Mouse (Mus musculus) neural tube, embryonic 14.5 days (tissue): Measurements from ENCODE around the gene Rab31. TPM values are rescaled to one million over a fixed set of nuclear protein-coding genes. Genes with fewer than 3 reads are reported as not detected.
A peak's percentile ranks its signal among the peaks of the same experiment; 100 is the strongest.
"Not testable (repeated sequence)": the region's sequence is repeated elsewhere in the genome, so short reads cannot be mapped to it uniquely, and the experiment has no call there.

Source experiments
- ATAC-seq: fragments of 200-750 bp; cut with Nextera tagmentation; 2 replicates; pipeline ENCODE4 v1.8.0; 2017; ENCODE audit warnings: low read depth, mild to moderate bottlenecking, moderate TSS enrichment, moderate library complexity
- H3K27ac ChIP-seq: fragments of 300-500 bp; sonication (generic); 2 replicates; pipeline ENCODE4 v1.5.1; 2014; ENCODE audit warnings: low read depth, mild to moderate bottlenecking, control low read depth, low read length, moderate library complexity, mixed read lengths
- H3K27me3 ChIP-seq: fragments of 300-500 bp; sonication (generic); 2 replicates; pipeline ENCODE4 v1.6.1; 2014; ENCODE audit warnings: low read length; ENCODE audit not compliant: control insufficient read depth, insufficient read depth
- H3K36me3 ChIP-seq: fragments of 300-500 bp; sonication (generic); 2 replicates; pipeline ENCODE4 v1.6.1; 2014; ENCODE audit warnings: low read length, mixed read lengths; ENCODE audit not compliant: control insufficient read depth, insufficient read depth
- H3K4me1 ChIP-seq: fragments of 300-500 bp; sonication (generic); 2 replicates; pipeline ENCODE4 v1.6.1; 2014; ENCODE audit warnings: low read length; ENCODE audit not compliant: control insufficient read depth, insufficient read depth
- H3K4me2 ChIP-seq: fragments of 300-500 bp; sonication (generic); 2 replicates; pipeline ENCODE4 v1.6.1; 2014; ENCODE audit warnings: mild to moderate bottlenecking, low read depth, low read length, control low read depth
- H3K4me3 ChIP-seq: fragments of 300-500 bp; sonication (generic); 2 replicates; pipeline ENCODE4 v1.5.1; 2014; ENCODE audit warnings: low read depth, low read length, control low read depth, mixed read lengths
- H3K9ac ChIP-seq: fragments of 300-500 bp; sonication (generic); replicated peaks from 2 replicates; pipeline ENCODE4 v1.6.1; 2014; ENCODE audit warnings: low read depth, mild to moderate bottlenecking, control low read depth, low read length, mixed read lengths
- H3K9me3 ChIP-seq: fragments of 300-500 bp; sonication (generic); 2 replicates; pipeline ENCODE4 v1.6.1; 2016; ENCODE audit warnings: low read length; ENCODE audit not compliant: control insufficient read depth
- WGBS: fragments of 180-500 bp; shearing (Covaris S2); extraction: QIAGEN DNeasy Blood & Tissue Kit; methylation state at CpG from one replicate; pipeline ENCODE4 v1.1.7; 2014; 5-methylcytosine and 5-hydroxymethylcytosine counted together
- polyA plus RNA-seq: library from polyadenylated mRNA; unstranded; fragments of >200 nt; fragmentation: Nextera tagmentation; extraction: Ambion mirVana; gene quantifications from 2 replicates; pipeline ENCODE4 v1.2.1, GENCODE M21; 2014

Rab31 gene
- polyA plus RNA-seq, 1 experiment from 2014 or later = 70.8 TPM

DNA sequence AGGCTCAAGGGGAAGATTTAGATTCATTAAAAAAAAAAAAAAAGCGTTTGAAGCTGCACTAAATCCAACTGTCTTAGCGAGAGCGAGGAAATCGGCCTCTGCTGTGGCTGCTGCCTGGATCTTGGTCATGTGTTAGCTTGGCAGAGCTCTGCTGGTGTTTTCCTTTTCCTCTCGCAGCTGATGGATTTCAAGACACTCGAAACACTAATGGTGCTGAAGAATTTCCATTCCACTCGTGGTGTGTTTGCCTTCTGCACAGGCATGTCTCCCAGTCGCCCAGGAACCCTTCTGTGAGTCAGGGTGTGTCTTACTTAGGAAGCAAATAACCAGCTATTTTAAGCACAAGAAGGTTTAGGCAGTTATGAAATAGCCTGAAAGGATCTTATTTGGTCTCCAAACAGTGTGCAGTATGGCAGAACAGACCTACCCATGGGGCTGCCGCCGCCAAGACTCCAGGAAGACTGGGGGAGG is 129.5 kb downstream of the Rab31 start:
- Histone ChIP-seq H3K36me3 (no peaks in the 10 kb centered on the region), H3K27ac (peak overlapping the region; percentile 52; the same call in 1 of the 2 replicates), H3K27me3 (no peaks in the 10 kb centered on the region), H3K9me3 (no peaks in the 10 kb centered on the region), H3K4me1 (peaks cover 11% of the 10 kb centered on the region), H3K9ac (no peak overlapping the region; the same call in 1 of the 2 replicates), H3K4me2 (no peak overlapping the region), H3K4me3 (no peak overlapping the region)
- no peak for ATAC-seq
- WGBS = 36% methylated on average over 10 of the region's 10 CpGs

- whole genome bisulfite sequencing = 30% methylated on average over 5 of the region's 5 CpGs
- Histone ChIP-seq H3K36me3 (no peaks in the 10 kb centered on the region), H3K4me3 (no peak overlapping the region), H3K9me3 (no peaks in the 10 kb centered on the region), H3K9ac (no peak overlapping the region), H3K4me2 (no peak overlapping the region), H3K27me3 (no peaks in the 10 kb centered on the region), H3K4me1 (peaks cover 11% of the 10 kb centered on the region), H3K27ac (peak overlapping the region; percentile 52; the same call in 1 of the 2 replicates)
- no peak for ATAC-seq
Measured at GRCm38 (mm10) chr17:65642578-65642991, 130.0 kb downstream of the Rab31 start.

DNA sequence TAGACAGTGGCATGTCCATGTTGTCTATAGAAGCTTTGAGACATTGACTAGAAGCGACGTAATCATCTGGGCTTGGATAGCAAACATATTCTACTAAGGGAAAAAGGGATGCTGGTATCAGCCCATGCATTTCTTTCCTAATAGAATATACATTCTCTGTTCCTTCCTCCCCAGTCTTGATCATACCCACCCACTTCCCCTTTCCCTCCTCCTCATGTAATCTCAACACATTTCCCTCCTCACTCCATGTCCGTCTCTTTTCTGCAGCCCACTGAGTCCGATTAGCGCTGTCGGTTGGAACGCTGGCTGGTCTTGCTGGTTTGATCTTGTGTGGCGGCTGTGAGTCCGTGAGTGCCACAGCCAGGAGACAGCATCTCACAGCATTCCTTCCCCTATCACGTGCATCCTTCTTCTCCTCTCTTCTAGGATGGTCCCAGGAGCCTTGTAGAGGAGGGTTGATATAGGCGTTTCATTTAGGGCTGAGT is 130.8 kb downstream of the Rab31 start, which contains the start of gene Txndc2:
TSS of gene Txndc2 (minus strand) at position 435 of the 485 bp plus-strand sequence.
- Histone ChIP-seq H3K9me3 (no peaks in the 10 kb centered on the region), H3K4me2 (no peak within 1 kb of the TSS), H3K4me1 (peaks cover 11% of the 10 kb centered on the region), H3K9ac (no peak within 1 kb of the TSS; the same call in 1 of the 2 replicates), H3K4me3 (no peak within 1 kb of the TSS), H3K27me3 (no peaks in the 10 kb centered on the region), H3K36me3 (no peaks in the 10 kb centered on the region), H3K27ac (peak within 1 kb of the TSS; percentile 52; the same call in 1 of the 2 replicates)
- no peak for ATAC-seq
- WGBS = 90% methylated on average over 11 of the region's 11 CpGs

DNA sequence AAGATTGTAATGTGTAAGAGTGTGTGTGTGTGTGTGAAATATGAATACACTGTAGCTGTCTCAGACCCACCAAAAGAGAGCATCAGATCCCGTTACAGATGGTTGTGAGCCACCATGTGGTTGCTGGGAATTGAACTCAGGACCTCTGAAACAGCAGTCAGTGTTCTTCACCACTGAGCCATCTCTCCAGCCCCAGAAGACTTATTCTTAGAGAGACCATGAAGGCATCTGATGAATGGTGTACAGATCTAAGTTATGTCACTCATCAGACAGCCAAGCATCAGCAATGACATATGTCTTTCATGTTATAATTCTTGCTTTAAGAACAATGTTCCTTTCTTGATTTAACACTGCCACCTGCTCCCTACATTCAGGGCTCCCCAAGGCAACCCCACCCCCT is 133.4 kb downstream of the Rab31 start:
- Histone ChIP-seq H3K27me3 (no peaks in the 10 kb centered on the region), H3K4me2 (no peak overlapping the region), H3K9me3 (no peaks in the 10 kb centered on the region), H3K4me1 (peaks cover 11% of the 10 kb centered on the region), H3K4me3 (no peak overlapping the region), H3K9ac (no peak overlapping the region), H3K36me3 (no peaks in the 10 kb centered on the region), H3K27ac (no peak overlapping the region)
- 88% methylated on average over 1 of the region's 1 CpGs for WGBS
- no peak for ATAC-seq

DNA sequence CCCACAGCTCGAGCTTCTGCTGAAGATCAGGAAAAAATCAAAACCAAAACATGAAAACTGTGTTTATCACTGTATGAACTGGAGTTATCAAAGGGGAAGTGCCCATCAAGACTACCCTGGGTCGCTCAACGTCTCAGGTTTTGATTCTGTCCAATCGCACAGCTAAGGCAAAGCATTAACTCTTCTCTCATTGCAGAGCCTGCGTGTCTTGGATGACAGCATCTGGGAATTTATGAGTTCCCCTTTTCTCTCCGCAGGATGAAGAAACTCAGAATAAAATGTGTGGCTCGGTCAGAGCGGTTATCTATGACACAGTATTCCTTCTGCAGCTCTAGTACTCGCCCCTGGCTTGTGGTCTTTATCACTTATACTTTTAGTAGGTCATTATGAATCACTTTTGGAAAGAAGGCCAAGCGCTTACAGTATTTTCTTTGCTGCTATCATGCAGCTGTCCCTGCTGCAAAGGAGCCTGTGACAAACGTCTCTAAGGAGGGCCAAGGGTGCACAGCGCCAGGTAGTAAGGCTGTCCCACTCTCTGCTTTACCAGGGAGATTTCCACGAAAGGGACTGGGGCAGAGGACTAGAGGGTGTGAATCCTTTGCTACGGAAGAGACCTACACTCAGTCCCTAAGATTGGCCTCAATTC is 136.7 kb downstream of the Rab31 start:
- Histone ChIP-seq H3K36me3 (no peaks in the 10 kb centered on the region), H3K27me3 (no peaks in the 10 kb centered on the region), H3K4me3 (no peak overlapping the region), H3K9me3 (no peaks in the 10 kb centered on the region), H3K4me2 (no peak overlapping the region), H3K27ac (no peak overlapping the region), H3K4me1 (no peaks in the 10 kb centered on the region), H3K9ac (no peak overlapping the region)
- ATAC-seq = no peak
- 68% methylated on average over 14 of the region's 14 CpGs for whole genome bisulfite sequencing

- ATAC-seq = no peak
- WGBS = 81% methylated on average over 6 of the region's 6 CpGs
- no peaks in the 10 kb centered on the region for H3K36me3 ChIP-seq
- H3K4me3 ChIP-seq = no peak overlapping the region
- H3K9me3 ChIP-seq = no peaks in the 10 kb centered on the region
- H3K4me1 ChIP-seq = no peaks in the 10 kb centered on the region
- no peak overlapping the region for H3K27ac ChIP-seq
- H3K4me2 ChIP-seq = no peak overlapping the region
- no peak overlapping the region for H3K9ac ChIP-seq
- H3K27me3 ChIP-seq = no peaks in the 10 kb centered on the region
Measured at GRCm38 (mm10) chr17:65629943-65630342, 142.6 kb downstream of the Rab31 start.

DNA sequence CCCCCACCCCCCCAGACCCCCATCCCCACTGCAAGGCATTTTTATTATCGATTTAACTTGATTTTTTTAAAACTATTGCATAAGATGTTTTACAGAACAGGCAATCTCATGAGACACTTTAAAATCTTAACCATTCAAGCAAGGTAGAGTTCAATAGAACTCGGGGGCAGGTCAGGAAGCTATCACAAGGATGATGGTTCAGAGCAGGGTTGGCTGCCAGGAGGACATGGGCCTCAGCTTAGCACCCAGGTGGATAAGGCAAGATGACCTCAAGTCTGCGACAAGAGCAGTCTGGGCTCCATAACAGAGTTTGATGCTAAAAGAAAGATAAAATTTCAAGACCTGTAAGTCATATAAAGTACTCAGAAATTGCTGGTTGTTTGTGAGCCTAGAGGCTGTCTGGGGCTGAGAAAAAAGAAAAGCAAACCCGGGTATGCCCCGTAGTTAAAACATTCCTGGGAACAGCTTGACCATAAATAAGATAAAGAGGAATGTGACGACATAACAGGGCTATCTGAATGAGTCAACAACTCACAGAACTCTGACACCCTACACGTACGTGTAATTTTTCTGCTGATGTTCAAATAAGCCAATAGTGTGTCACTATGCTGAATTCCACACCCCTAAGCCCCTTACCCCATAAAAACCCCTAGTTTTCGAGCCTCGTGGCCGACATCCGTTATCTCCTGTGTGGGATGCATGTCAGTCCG is 143.6 kb downstream of the Rab31 start:
- not testable (repeated sequence) for H3K9ac ChIP-seq, H3K9me3 ChIP-seq, H3K36me3 ChIP-seq, H3K4me1 ChIP-seq, H3K4me3 ChIP-seq, H3K4me2 ChIP-seq, H3K27me3 ChIP-seq, ATAC-seq, H3K27ac ChIP-seq
- WGBS = 82% methylated on average over 13 of the region's 13 CpGs

- WGBS = 93% methylated on average over 6 of the region's 6 CpGs
Measured at GRCm38 (mm10) chr17:65626301-65626700, 146.3 kb downstream of the Rab31 start.

GRCm38 (mm10) chr17:65625563-65625962 is 147.0 kb downstream of the Rab31 start:
- H3K4me3 ChIP-seq = no peak overlapping the region
- no peaks in the 10 kb centered on the region for H3K9me3 ChIP-seq
- no peaks in the 10 kb centered on the region for H3K4me1 ChIP-seq
- ATAC-seq = no peak
- no peak overlapping the region for H3K4me2 ChIP-seq
- no peak overlapping the region for H3K27ac ChIP-seq
- no peaks in the 10 kb centered on the region for H3K36me3 ChIP-seq
- no peak overlapping the region for H3K9ac ChIP-seq
- 86% methylated on average over 6 of the region's 6 CpGs for WGBS
- H3K27me3 ChIP-seq = no peaks in the 10 kb centered on the region

More at GRCm38 (mm10) chr17:65626301-65626700, 146.3 kb downstream of the Rab31 start:
- H3K27me3 ChIP-seq = no peaks in the 10 kb centered on the region
- no peak overlapping the region for H3K4me2 ChIP-seq
- H3K9ac ChIP-seq = no peak overlapping the region
- H3K36me3 ChIP-seq = no peaks in the 10 kb centered on the region
- H3K27ac ChIP-seq = no peak overlapping the region
- no peak for ATAC-seq
- no peaks in the 10 kb centered on the region for H3K4me1 ChIP-seq
- no peak overlapping the region for H3K4me3 ChIP-seq
- no peaks in the 10 kb centered on the region for H3K9me3 ChIP-seq
